Mouse (Mus musculus) adipocyte (in vitro differentiated cells): Measurements from ENCODE around the gene Rbm19.

Experiments
- DNase-seq: peaks from one replicate; pipeline ENCODE4 v3.0.0-alpha.2; 2016; ENCODE audit warnings: low spot score

The Rbm19 gene

GRCm38 (mm10) chr5:120135337-120135736, 19.1 kb downstream of the Rbm19 start:
- DNase-seq, result no peak

DNA sequence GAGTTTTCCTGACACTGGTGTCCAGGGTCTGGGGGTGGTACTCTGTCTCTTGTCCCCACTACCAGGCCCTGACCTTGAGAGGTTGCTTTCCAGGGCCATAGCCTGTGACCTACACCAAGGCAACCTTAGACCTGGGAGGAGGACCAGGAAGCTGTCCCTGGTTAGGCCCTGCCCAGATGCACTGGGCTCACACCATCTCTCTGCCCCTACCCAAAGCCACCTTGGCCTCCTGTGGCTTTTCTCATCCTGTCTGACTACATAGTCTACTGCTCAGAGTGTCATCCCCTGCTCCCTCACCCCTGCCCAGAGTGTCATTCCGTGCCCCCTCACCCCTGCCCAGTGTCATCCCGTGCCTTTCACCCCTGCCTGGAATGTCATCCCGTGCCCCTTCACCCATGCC, 19.6 kb downstream of the Rbm19 start:
- DNase-seq, result no peak

- no peak for DNase-seq
These were observed 20.0 kb downstream of the Rbm19 start for GRCm38 (mm10) chr5:120136236-120136675.

DNA sequence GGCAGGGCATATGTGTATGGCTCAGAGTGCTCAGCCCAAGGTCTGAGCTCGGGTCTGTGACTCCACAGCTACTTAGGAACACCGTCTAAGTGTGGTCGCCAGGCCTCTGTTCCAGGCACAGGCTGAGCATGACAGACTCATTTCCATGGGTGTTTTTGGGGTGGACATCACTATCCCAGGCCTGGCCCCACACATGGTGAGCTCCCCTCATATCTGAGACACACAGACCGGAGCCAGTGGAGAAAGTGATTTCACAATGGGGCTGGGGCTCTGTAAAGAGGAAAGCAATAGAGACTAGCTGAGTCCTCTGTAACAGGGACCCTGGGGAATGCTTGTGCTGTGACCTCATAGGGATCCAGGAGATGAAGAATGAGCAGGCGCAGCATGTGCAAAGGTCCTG, 20.8 kb downstream of the Rbm19 start:
- no peak for DNase-seq

DNA sequence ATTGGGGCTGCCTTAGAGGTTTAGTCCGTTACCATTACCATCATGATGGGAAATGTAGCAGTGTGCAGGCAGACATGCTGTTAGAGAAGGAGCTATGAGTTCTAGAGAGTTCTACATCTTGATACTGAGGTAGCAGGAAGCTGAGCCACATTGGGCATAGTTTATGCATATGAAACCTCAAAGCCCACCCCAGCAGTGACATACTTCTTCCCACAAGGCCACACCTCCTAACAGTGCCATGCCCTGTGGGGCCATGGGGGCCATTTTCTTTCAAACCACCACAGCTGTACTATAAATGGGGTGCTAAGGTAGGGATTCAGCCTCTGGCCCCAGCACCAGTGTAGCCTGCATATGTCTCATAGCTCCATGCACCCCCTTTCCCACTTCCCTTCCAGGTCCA, 21.6 kb downstream of the Rbm19 start:
- no peak for DNase-seq

- DNase-seq, result peak; percentile 64
These were observed 22.1 kb downstream of the Rbm19 start for GRCm38 (mm10) chr5:120138406-120138805.

DNA sequence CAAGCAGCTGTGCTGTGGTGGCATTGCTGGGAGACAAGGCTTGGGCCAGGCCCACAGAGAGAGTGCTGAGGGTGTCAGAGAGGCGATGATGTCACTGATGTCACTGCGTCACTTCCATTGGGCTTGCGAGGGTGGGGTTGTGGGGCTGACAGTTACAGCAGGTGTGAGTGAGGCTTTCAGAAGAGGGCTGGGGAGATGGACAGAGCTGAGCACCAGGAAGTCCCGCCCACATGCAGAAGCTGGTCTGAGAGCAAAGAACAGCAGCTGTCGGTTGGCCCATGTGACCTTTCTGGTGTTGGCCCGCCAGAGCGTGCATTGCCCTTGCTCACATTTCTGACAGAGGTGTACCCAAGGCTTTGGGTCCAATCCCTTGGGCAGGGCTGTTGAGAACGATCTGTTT, 23.0 kb downstream of the Rbm19 start:
- DNase-seq, result no peak

DNA sequence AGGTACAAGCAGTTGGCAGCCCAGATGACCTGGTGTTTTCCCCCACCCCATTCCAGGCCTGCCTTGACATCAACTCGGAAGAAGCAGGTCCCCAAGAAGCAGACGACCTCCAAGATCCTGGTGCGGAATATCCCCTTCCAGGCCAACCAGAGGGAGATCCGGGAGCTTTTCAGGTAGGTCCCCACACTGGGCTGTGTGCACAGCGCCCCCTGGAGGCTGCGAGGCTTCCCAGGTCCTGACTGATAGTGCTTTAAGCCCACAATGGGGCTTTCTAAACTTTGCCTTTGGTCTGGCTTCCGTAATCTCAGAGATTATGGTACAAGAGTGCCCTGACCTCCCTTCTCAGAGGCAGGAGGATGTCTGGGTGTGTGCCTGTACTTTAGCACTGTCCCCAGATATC, 27.7 kb downstream of the Rbm19 start:
- DNase-seq, result no peak

DNA sequence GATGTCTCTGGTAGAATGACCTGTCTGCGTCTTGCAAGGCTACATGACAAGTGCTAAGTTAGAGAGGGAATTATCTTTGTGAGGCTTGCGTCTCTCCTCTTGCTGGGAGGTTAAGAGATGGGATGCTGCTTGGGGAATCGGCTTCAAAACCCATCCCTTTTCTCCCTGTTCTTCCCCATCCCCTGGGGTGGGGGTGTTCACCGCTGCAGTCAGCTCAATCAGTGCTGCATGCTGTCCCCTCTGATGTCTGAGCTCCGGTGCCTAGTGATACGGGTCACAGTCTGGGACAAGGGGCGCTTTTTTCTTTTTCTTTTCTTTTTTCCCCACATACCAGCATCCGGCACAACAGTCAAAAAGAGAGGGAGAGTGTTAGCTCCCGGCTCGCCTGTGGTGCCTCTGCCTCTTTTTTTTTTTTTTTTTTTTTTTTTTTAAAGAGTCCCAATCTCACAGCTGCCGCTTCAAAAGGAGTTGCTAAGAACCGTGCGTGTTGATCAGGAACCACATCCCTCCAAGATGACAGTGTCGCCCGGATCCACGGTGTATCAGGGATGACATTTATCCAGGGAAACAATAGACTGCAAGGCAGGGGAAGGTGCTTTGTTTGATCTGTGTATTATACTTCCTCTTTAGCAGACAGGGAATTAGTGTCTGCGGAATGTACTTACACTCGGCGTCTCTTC, 29.2 kb downstream of the Rbm19 start:
- DNase-seq, result no peak

DNA sequence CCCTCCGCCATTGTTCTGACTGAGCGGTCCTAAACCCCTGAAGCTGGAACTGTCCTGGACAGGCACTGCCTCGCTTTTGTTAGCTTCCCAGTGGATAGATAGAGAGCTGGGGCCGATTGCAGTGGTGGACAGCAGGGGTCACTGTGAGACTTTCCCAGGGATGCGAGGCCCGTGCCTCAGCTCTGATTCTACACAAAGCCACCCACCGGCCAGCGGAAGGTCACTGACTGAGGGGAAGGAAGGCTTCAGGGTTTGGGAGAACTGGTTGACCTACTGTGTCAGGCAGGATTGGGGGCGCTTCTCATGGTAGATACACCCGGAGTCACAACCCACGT, 29.8 kb downstream of the Rbm19 start:
- no peak for DNase-seq

DNA sequence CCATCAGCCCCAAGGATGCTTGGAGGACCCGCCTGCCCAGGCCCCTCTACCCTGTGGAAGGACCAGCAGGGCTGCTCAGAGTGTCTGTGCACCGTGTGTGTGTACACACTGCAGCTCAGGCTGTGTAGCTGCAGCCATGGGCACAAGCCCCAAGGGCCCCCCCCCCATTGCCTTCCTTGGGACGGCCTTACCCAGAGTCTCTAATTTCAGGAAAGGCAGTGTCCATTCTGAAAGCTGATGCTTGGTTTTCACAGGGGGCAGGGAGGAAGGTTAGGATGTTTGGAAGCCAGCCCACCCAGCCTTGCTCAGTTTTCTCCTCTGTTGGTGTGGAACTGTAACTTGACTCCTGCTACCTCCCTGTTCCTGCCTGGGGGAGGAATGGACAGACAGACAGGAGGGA, 30.6 kb downstream of the Rbm19 start:
- DNase-seq, result no peak

- DNase-seq, result no peak
These were observed 32.0 kb downstream of the Rbm19 start for GRCm38 (mm10) chr5:120148246-120148645.

DNA sequence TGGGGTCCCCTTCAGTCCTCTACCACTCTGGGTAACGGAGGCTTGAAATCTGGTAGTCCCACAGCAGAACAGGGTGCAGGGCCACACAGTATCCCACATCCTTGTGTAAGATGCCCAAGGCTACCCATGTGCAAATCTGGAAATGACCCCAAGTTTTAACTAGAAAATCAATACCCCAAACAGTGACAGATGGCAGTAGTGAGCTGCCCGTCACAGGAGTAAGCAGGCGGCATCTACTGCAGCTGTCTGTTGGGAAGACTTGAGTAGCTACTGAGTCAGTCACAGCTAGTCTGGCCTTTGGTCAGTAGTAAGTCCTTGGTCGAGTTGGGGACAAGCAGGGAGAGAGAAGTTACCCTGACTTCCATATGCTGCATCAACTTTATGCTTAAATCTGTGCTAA, 34.9 kb downstream of the Rbm19 start:
- DNase-seq, result peak; percentile 15

GRCm38 (mm10) chr5:120153140-120153539, 36.9 kb downstream of the Rbm19 start:
- DNase-seq, result no peak

DNA sequence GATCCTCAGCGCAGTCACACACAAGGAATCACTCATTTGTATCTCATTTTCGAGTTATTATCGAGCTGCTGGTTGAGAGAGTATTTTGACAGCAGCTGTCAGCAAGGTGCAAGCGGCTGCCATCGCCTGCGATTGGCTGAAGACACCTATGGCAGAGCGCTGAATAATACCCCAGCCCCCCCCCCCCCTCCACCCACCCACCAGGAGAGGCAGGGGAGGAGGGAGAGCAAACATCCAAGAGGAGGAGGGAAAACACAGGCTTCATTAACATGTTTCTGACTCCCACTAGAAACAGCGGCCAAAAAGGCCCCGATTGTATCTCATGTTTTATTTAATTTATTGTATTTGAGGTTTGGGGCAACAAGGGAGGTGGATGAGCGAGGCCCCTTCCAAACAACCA, 39.4 kb downstream of the Rbm19 start:
- DNase-seq, result no peak

DNA sequence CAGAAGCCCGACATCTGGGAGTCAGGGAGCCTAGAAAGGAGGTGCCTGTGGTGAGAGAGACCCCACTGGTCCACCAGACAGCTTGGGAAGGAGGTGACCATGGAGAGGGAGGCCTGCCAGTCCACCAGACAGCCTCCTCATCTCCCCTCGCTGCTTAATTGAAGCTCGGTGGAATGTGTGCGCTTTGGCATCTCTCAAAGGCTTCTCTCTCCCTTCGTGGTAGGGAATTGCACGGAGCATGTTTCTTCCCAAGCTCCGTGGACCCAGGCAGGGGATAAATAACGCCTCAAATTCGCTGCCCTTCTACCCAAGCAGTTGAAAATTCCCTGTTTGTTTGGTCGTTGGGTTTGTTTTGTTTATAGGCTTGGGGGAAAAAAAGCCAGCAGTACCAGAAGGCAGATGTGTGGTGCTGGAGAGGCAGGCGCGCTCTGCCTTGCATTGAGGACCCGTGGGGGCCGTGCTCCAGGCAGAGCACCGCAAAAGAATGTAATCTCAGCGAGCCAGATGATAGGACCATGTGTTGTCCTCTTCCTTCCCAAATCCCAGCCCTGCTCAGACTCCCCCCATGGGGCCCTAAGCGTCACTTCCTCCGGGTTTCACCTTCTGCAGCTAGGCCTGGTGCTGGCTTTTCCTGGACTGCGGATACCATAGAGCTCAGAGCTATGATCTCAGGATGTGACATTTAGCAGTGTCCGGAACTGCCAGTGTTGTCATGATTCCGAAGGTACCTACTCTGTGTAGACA, 40.1 kb downstream of the Rbm19 start:
- DNase-seq, result no peak

DNA sequence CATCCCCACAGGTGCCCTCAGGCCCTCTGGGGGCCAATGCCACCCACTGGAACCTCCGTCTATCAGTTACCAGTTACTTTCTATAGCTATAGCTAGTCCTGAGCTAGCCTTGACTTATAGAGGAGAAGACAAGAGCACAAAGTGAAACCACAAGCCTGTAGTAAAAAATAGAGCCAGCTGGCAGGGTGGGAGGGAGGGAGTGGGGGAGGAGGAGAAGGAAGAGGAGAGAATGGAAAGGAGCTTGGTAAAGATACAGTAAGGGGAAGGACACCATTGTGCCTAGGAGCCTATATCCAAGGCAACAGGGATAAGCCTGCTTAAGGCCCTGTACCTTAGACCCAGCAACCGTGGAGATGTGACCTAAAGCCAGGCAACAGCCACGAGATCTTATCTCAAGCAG, 40.9 kb downstream of the Rbm19 start:
- no peak for DNase-seq

DNA sequence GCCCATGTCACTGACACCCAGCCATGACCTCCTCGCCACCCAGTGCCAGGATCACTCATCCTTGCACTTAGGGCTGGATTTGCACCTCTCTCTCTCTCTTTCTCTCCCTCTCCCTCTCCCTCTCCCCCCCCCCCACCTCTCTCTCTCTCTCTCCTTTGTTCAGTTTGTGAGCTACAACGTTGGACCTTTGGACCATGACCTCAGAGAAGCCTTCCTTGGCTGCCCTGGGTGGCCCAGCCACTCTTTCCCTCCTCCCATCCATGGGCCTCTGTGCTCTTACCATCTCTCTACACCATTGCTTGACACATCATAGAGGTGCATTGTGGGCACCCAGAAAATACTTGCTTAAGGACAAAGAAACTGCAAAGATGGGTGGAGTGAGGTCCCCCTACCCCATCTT, 42.2 kb downstream of the Rbm19 start:
- no peak for DNase-seq

DNA sequence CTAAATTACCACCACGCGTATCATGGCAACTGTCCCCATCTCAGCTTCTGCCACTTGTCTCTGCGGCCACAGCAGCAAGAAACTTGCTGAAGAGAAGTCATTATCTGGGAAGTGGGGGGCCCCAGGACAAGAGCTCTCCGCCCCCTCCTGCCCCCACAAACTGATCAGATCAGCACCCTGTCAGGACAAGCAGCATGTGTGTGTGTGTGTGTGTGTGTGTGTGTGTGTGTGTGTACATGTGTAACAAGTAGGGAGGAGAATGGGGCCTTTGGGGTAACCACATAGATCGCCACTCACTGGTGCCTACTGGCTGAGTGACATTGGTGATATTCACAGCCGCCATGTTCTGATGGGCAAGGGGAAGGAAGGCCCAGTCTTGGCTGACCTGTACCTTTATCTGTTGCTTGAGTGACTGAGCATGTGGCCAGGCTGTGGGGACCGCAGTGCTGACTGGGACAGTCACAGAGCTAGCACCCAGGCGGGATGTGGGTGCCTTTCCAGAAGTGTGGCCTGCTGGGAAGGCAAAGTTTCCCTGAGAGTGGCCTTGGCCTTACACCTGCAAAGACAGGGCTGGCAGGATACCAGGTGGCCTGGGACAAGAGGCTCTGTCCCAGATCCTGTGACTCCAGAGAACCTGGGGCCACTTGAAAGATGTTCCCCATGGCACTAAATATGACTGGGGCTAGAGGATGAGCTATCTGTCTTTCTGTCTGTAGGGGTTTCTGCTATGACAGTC, 44.8 kb downstream of the Rbm19 start:
- no peak for DNase-seq

DNA sequence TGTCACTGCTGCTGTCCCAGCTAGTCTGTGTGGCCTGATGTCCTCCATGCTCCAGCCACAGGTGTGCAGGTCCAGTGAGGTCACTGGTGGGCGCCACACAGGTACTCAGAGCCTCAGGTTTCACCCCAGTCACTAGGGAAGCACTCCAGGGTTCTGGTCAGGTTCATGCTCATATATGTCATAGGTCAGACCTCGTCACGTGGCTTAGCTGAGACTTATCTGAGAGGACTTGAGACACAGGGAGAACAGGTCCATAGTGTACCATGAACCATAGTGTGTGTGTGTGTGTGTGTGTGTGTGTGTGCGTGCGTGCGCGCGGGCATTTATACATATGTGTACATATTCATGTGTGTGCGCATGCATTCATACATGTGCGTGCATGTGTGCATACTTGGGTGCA, 46.4 kb downstream of the Rbm19 start:
- no peak for DNase-seq

DNA sequence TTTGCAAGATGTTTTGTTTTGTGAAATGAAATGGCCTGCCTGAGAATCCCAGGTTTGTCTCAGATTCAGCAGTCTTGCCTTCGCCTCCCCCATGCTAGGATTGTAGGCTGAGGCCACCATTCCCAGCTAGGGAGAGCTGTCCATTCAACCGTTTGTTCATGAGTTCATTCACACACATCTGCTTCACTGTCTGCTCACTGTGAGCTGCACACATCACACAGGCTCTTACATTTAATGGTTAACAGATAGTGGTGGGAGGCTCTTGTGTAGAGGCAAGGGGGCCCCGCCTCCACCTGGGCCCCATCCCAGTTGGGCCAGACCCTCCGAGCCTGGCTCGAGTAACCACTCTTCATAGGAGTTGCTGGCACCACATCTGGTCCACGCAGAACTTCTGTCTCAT, 47.2 kb downstream of the Rbm19 start:
- DNase-seq, result no peak

DNA sequence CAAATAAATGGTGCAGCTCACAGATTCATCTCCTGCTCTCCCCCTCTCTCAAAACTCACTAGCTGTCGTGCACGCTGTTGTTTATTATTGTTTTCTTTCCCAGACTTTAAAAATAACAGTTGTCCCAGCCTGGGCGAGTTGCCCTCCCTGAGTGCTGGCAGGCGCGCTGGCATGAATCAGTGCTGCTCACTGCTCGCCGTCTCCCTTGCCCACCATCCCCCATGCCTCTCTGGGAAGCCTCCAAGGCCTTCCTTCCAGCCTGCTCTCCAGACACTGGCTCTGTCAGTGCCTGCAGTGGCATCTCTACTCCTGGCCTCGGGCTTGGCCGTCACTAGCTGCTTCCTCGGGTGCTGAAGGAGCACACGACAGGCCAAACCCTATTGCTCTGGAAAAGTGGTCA, 48.2 kb downstream of the Rbm19 start:
- DNase-seq, result peak; percentile 68
